Mouse (Mus musculus): ENCODE measurements around the gene Irgc1.

Gene Irgc1

DNA sequence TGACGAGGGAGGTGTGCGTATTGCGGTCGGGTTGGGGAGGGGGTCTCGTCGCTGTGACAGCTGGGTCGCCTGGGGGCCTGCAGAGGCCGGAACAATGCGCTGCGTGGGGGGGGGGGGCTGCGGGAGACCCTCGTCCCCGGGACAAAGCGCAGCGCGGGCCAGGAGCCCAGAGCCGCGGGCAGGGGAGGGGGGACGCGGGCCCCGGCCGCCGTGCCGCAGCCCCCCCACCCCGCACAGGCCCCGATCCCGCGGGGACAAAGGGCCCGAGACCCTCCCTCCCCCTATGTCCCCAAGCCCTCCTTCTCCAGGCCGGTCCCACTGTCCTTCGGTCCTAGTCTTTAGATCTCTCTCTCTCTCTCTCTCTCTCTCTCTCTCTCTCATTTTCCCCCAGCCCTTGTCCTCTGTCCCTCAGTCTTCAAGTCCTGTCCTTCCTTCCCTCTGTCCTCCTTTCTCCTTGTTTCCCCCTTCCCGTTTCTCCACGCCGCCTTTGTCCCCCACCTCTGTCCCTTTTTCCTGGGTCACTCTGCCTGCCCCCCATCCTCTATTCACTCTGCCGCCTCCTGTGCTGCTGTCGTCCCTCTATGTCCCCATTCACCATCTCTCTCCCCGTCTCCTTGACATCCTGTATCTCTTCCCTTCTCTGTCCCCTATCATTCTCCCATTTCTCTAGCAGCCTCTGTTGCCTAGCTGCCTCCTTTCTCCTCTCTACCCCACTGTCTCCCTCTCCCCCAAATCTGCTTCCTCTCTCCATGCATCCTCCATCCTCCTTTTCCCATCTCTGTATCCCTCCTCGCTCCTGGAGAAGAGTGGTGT, 30.3 kb upstream of the Irgc1 start:
- no peak for TF ChIP-seq NANOG (IDR thresholded peaks at IDR 0.05; ENCODE audit: borderline replicate concordance, low read length)
- TF ChIP-seq POU5F1 (IDR thresholded peaks at IDR 0.05; ENCODE audit: borderline replicate concordance, low read length) = no peak
- TF ChIP-seq CTCF (conservative IDR thresholded peaks at IDR 0.05; ENCODE audit: low read length) = no peak
- Histone ChIP-seq H3K36me3 (ENCODE audit: insufficient read depth, low read length) (no peaks in the 10 kb centered on the region), H3K4me3 (replicated peaks; ENCODE audit: low read length) (peak overlapping the region; percentile 88), H3K9me3 (ENCODE audit: low read length) (peaks cover 6% of the 10 kb centered on the region), H3K4me1 (replicated peaks; ENCODE audit: low read depth, low read length) (peaks cover 54% of the 10 kb centered on the region), H3K27me3 (ENCODE audit: insufficient read depth, low read length) (peaks cover 86% of the 10 kb centered on the region)

DNA sequence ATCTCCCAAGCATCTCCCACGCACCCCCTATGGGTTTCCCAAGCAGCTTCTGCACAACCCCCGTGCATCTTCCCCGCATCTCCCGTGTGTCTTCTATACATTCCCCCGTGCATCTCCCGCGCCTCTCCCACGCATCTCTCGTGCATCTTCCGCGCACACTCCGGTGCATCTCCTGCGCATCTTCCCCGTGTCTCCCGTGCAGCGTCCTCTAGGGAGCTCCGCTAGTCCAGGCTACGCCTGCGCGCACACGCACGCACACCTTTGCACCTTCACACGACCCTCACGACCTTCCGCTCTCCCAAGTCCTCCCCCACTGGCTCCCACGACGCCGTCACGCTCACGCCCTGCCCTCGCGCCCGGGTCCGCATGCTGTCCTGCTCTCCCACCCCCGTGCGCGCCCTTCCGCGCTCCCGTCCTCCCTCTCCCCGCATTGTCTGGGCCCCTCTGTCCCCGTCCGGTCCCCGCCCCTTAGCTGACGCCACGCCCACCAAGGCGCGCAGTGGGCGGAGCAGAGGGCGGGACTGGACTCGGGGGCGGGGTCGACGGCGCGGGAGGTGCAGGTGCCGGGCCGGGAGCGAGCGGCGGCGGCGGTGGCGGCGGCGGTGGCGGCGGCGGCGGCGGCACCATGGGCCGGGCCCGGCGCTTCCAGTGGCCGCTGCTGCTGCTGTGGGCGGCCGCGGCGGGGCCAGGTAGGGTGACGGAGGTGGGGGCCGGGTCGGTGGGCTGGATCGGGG, 29.5 kb upstream of the Irgc1 start, which contains the start of gene Cadm4:
Gene Cadm4 (plus strand): TSS at position 550 of the 734 bp plus-strand sequence.
- Histone ChIP-seq H3K4me3 (replicated peaks; ENCODE audit: low read length) (peak within 1 kb of the TSS; percentile 88), H3K27me3 (ENCODE audit: insufficient read depth, low read length) (peaks cover 86% of the 10 kb centered on the region), H3K9me3 (ENCODE audit: low read length) (peaks cover 6% of the 10 kb centered on the region), H3K4me1 (replicated peaks; ENCODE audit: low read depth, low read length) (peaks cover 50% of the 10 kb centered on the region), H3K36me3 (ENCODE audit: insufficient read depth, low read length) (no peaks in the 10 kb centered on the region)
- TF ChIP-seq CTCF (conservative IDR thresholded peaks at IDR 0.05; ENCODE audit: low read length) = no peak
- TF ChIP-seq POU5F1 (IDR thresholded peaks at IDR 0.05; ENCODE audit: borderline replicate concordance, low read length) = no peak
- no peak for TF ChIP-seq NANOG (IDR thresholded peaks at IDR 0.05; ENCODE audit: borderline replicate concordance, low read length)

DNA sequence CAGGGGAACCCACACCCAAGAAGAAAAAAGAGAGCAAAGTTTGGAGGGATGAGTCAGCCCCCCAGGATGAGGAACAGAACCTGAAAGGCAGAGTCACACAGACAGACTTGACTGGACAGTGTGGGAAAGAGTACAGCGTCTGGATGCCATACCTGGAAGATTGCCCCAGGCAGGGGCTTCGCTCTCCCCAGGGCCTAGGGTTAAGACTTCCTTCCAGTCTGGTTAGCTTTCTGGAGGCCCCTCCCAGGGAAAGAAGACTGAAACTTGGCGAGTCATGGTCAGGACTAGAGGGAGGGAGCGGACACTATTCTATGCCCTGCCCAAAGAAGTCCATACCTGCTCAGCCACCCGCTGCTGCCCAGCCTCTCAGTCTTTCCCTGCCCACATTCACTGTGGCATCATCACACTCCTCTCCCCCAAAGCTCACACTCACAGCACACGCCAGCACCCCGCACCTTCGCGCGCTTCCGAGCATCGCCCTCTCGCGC, 28.9 kb upstream of the Irgc1 start:
- Histone ChIP-seq H3K4me1 (replicated peaks; ENCODE audit: low read depth, low read length) (peaks cover 49% of the 10 kb centered on the region), H3K9me3 (ENCODE audit: low read length) (peaks cover 6% of the 10 kb centered on the region), H3K4me3 (replicated peaks; ENCODE audit: low read length) (peak overlapping the region; percentile 88), H3K27me3 (ENCODE audit: insufficient read depth, low read length) (peaks cover 80% of the 10 kb centered on the region), H3K36me3 (ENCODE audit: insufficient read depth, low read length) (peaks cover 5% of the 10 kb centered on the region; the same call in 1 of the 2 replicates)
- TF ChIP-seq POU5F1 (IDR thresholded peaks at IDR 0.05; ENCODE audit: borderline replicate concordance, low read length) (no peak), NANOG (IDR thresholded peaks at IDR 0.05; ENCODE audit: borderline replicate concordance, low read length) (no peak), CTCF (conservative IDR thresholded peaks at IDR 0.05; ENCODE audit: low read length) (no peak)

- no peak for TF ChIP-seq NANOG (IDR thresholded peaks at IDR 0.05; ENCODE audit: borderline replicate concordance, low read length)
- no peak for TF ChIP-seq POU5F1 (IDR thresholded peaks at IDR 0.05; ENCODE audit: borderline replicate concordance, low read length)
- no peak for TF ChIP-seq CTCF (conservative IDR thresholded peaks at IDR 0.05; ENCODE audit: low read length)
- Histone ChIP-seq H3K4me3 (replicated peaks; ENCODE audit: low read length) (peak overlapping the region; percentile 88), H3K36me3 (ENCODE audit: insufficient read depth, low read length) (peaks cover 11% of the 10 kb centered on the region), H3K4me1 (replicated peaks; ENCODE audit: low read depth, low read length) (peaks cover 46% of the 10 kb centered on the region), H3K9me3 (ENCODE audit: low read length) (peaks cover 6% of the 10 kb centered on the region), H3K27me3 (ENCODE audit: insufficient read depth, low read length) (peaks cover 73% of the 10 kb centered on the region)
Observed at GRCm38 (mm10) chr7:24480121-24480941, 28.2 kb upstream of the Irgc1 start.

- Histone ChIP-seq H3K4me1 (replicated peaks; ENCODE audit: low read depth, low read length) (peaks cover 50% of the 10 kb centered on the region), H3K27me3 (ENCODE audit: insufficient read depth, low read length) (peaks cover 69% of the 10 kb centered on the region), H3K9me3 (ENCODE audit: low read length) (peaks cover 6% of the 10 kb centered on the region), H3K4me3 (replicated peaks; ENCODE audit: low read length) (no peak overlapping the region), H3K36me3 (ENCODE audit: insufficient read depth, low read length) (peaks cover 17% of the 10 kb centered on the region)
- TF ChIP-seq NANOG (IDR thresholded peaks at IDR 0.05; ENCODE audit: borderline replicate concordance, low read length) (no peak), CTCF (conservative IDR thresholded peaks at IDR 0.05; ENCODE audit: low read length) (no peak), POU5F1 (IDR thresholded peaks at IDR 0.05; ENCODE audit: borderline replicate concordance, low read length) (no peak)
Observed at GRCm38 (mm10) chr7:24479685-24480084, 27.6 kb upstream of the Irgc1 start.

DNA sequence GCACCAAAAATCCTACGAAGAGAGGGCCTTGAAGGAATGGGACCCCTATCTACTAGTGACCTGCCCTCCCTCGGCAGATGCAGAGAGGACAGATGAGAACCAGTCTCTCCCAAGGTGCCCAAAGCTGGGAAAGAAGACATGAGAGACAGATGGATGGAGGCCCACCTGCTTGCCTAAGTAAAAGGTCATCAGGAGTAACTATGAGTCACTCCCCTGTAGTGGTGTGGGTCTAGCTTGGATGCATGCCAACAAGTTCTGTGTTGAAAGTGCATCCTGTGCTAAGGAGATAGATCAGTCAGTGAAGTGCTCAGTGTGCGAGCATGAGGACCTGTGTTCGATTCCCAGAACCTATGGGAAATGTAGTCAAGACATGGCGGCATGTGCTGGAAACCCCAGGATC, 26.8 kb upstream of the Irgc1 start:
- peaks cover 61% of the 10 kb centered on the region for H3K27me3 ChIP-seq (ENCODE audit: insufficient read depth, low read length)
- peaks cover 23% of the 10 kb centered on the region for H3K36me3 ChIP-seq (ENCODE audit: insufficient read depth, low read length)
- peaks cover 53% of the 10 kb centered on the region for H3K4me1 ChIP-seq (replicated peaks; ENCODE audit: low read depth, low read length)
- peaks cover 6% of the 10 kb centered on the region for H3K9me3 ChIP-seq (ENCODE audit: low read length)
- no peak overlapping the region for H3K4me3 ChIP-seq (replicated peaks; ENCODE audit: low read length)
- TF ChIP-seq POU5F1 (IDR thresholded peaks at IDR 0.05; ENCODE audit: borderline replicate concordance, low read length) (no peak), CTCF (conservative IDR thresholded peaks at IDR 0.05; ENCODE audit: low read length) (no peak), NANOG (IDR thresholded peaks at IDR 0.05; ENCODE audit: borderline replicate concordance, low read length) (no peak)

- Histone ChIP-seq H3K4me1 (replicated peaks; ENCODE audit: low read depth, low read length) (peaks cover 49% of the 10 kb centered on the region), H3K36me3 (ENCODE audit: insufficient read depth, low read length) (peaks cover 43% of the 10 kb centered on the region), H3K27me3 (ENCODE audit: insufficient read depth, low read length) (peaks cover 42% of the 10 kb centered on the region), H3K4me3 (replicated peaks; ENCODE audit: low read length) (no peak overlapping the region), H3K9me3 (ENCODE audit: low read length) (peaks cover 6% of the 10 kb centered on the region)
- TF ChIP-seq CTCF (conservative IDR thresholded peaks at IDR 0.05; ENCODE audit: low read length) = no peak
- TF ChIP-seq NANOG (IDR thresholded peaks at IDR 0.05; ENCODE audit: borderline replicate concordance, low read length) = no peak
- no peak for TF ChIP-seq POU5F1 (IDR thresholded peaks at IDR 0.05; ENCODE audit: borderline replicate concordance, low read length)
Observed at GRCm38 (mm10) chr7:24476856-24477255, 24.8 kb upstream of the Irgc1 start.

Data from E14TG2a.4 (cell line).